Mouse (Mus musculus) cerebellum, adult 11-12 months (tissue): ENCODE measurements around the gene Chst12.
"Not testable (repeated sequence)": the region's sequence is repeated elsewhere in the genome, so short reads cannot be mapped to it uniquely, and the experiment has no call there.

Source experiments
- DNase-seq: peaks from one replicate; pipeline ENCODE4 v3.0.0; 2022

The Chst12 gene

GRCm38 (mm10) chr5:140505208-140505780 is at the start of gene Chst12:
Gene Chst12 (plus strand): TSS chr5:140505550.
- peak; percentile 99 for DNase-seq

GRCm38 (mm10) chr5:140461476-140461875 is 43.9 kb upstream of the Chst12 start:
- no peak for DNase-seq

- DNase-seq = not testable (repeated sequence)
Observed at GRCm38 (mm10) chr5:140463151-140463550, 42.2 kb upstream of the Chst12 start.

DNA sequence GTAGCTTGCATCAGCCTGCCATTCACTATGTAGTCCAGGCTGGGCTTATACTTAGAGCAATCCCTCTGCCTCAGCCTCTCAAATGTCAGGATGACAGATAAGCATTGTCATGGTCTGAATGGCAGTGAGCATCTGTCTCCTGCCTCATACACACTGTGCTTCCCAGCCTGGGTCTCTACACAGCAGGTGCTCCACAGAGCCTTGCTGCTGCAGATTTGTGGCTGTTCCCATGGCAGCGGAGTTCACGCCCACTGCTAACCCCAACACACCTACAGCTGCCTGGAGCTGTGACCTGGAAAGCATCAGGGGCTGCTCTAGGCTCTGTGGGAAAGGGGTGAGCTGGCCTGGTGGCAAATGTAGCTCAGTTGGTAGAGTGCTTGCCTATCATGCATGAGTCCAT is 40.4 kb upstream of the Chst12 start:
- no peak for DNase-seq

GRCm38 (mm10) chr5:140472336-140472735 is 33.0 kb upstream of the Chst12 start:
- DNase-seq = no peak

DNA sequence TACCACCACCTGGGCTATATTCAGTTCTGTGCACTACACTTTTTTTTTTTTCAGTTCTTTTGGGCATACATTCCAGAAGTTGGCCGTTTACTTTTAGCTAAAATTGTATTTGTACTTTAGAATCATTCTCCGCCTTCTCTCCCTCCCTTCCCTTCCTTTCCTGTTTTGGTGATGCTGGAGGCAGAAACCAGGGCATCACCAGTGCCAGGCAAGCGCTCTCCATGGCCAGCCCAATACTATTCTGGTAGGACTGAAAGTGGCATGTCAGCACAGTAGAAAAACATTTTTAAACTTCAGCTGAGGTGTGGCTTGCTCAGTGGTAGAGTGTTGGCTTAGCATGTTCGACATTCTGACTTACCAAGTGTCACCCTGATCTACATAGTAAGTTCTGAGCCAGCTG is 23.9 kb upstream of the Chst12 start:
- no peak for DNase-seq

- no peak for DNase-seq
Observed at GRCm38 (mm10) chr5:140491142-140491541, 14.2 kb upstream of the Chst12 start.

- no peak for DNase-seq
Observed at GRCm38 (mm10) chr5:140492684-140493233, 12.6 kb upstream of the Chst12 start.

DNA sequence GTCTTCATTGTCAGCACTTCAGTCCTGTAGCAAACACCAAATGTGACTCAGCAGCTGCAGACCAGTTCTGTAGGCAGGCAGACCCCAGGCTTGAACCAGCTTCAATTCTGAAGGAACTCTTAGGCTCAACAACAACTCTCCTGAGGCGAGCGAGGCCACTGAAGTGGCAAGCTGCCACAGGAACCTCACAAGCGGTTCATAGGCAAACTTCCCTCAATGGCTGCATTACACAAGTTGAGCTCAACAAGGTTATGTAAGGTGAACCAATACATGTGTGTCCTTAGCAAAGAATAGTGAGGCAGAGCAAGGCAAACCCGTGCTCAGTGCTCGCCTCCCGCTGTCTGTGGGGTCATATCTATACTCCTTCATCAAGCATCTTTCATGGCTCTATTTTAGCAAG is 7.2 kb upstream of the Chst12 start:
- DNase-seq = no peak

DNA sequence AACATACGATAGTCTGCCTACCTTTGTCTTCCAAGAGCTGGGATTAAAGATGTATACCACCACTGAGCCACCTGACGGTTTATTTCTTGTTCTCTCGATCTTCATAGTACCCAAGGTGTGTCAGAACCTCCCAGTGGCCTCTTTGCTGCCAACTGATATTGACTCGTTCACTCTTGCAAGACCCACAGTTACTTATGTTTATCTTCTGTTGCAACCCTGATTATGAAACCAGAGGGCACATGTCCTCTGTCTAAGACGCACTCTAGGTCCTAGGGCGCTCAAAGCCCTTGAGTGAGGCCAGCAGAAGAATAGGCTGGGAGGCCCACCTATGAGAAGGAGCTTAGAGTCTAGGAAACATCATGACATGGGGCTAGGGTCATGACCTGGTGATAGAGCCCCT is 4.6 kb upstream of the Chst12 start:
- no peak for DNase-seq

GRCm38 (mm10) chr5:140501982-140502836 is 3.1 kb upstream of the Chst12 start:
- no peak for DNase-seq

- peak; percentile 35 for DNase-seq
Observed at GRCm38 (mm10) chr5:140502925-140503324, 2.4 kb upstream of the Chst12 start.

DNA sequence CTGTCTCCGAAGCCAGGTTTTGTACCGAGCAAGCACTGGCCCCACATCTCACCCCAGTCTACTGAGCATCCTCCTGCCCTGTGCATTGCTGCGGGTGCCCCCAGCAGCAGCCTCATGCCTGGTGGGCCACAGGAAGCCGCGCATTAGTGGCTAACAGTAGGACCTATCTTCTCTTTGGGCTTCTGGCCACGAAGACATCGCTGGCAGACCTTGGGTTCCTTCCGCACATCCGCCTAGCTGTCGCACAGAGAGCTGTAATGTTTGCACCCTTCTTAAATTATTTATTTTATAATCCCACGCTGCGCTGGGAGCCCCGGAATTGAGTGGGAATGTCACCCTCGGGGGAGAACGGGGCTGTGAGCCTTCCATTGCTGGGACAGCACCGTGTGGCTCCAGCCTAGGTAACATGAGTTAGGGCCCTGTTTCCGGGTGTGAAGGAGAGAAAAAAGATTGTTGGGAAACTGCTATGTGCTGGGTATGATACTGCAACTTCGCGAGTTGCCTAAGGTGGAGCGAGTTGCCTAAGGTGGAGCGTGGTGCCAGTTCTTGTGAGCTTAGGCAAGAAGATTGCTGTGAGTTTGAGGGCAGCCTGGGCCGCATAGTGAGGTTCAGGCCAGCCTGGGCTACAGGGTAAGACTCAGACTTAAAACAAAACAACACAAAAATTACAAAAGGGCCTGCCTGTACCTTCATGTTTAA is 895 bp downstream of the Chst12 start:
- no peak for DNase-seq

GRCm38 (mm10) chr5:140507466-140508208 is 2.3 kb downstream of the Chst12 start:
- DNase-seq = peak; percentile 29

DNA sequence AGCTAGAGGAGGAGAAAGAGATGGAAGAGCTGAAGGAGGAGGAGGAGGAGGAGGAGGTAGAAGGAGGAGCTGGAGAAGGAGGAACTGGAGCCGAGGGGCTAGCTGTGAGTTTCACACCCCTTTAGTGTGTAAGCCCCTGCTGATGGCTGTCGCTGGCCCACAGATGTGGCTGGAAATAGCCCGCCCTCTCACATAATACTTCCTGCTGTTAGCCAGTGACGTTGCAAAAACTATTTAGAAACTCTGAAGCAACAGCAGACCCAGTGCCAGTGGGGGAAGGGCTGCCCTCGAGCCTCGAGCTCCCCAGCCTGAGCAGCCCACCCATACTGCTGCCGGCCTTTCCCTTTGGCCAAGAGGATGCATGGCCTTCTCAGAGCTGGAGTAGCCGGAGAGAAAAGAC is 3.3 kb downstream of the Chst12 start:
- DNase-seq = no peak

GRCm38 (mm10) chr5:140509204-140509603 is 3.9 kb downstream of the Chst12 start:
- DNase-seq = no peak

- no peak for DNase-seq
Observed at GRCm38 (mm10) chr5:140510012-140511000, 5.0 kb downstream of the Chst12 start.

DNA sequence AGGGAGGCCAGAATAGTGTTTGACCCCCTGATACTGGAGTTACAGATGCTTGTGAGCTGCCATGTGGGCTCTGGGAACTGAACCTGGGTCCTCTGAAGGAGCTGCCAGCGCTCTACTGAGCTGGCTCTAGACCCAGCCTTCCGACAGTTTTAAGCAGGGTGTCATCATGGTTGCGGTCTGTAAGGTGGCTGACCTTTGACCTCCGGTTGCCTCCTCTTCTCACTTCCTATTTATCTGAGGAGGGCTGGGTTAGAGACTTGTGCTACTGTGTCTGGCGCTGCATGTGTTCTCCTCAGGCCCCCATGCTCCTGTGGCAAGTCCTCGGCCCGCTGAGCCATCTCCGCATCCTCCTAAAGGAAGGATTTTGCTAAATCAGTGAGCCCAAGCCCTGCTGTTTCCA is 8.6 kb downstream of the Chst12 start:
- DNase-seq = no peak

- DNase-seq = no peak
Observed at GRCm38 (mm10) chr5:140514799-140515486, 9.6 kb downstream of the Chst12 start.

DNA sequence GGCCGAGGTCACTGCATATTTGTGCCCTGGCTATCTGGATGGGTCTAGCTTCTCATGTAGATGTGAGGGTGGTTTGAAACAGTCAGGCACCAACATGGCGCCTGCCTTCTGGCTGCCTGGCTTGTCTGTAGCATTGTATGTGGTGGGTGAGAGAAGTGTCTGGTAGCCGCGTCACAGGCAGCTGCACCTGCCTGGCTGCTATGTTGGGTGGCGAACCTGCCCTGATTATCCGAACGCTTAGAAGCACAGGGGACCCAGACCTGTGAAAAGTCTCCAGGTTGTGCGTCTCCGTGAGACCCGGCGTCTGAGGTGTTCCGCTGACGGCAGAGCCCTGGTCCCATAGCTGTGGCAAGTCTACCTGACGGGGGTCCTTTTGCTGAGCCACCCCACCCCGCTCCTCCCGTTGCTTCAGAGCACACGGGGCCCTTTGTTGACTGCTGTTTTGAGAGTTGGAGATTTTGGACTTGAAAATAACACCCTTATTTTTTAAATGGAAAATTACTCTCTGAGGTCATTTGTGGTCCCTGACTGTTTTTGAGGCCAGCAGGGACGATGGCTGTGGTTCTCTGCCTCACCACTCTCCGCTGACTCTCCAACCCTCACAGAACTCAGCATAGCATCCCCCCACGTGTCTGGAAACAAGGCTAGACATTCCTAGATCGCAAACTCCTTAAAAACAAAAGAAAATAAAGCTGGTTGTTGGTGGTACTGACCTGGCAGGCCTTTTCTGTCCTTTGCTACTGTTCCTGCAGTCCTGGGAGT is 12.0 kb downstream of the Chst12 start:
- no peak for DNase-seq
